Mouse (Mus musculus) stomach, embryonic 16.5 days (tissue): Measurements from ENCODE around the gene Col6a6. TPM values are rescaled to one million over a fixed set of nuclear protein-coding genes. Genes with fewer than 3 reads are reported as not detected.

Experiments
- ATAC-seq: fragments of 200-750 bp; cut with Nextera tagmentation; 2 replicates; pipeline ENCODE4 v1.8.0; 2017; ENCODE audit warnings: moderate number of reproducible peaks, moderate TSS enrichment; ENCODE audit not compliant: insufficient read depth, low FRiP score
- H3K27ac ChIP-seq: fragments of 300-500 bp; sonication (generic); 2 replicates; pipeline ENCODE4 v1.5.1; 2014; ENCODE audit warnings: low read length
- H3K27me3 ChIP-seq: fragments of 300-500 bp; sonication (generic); 2 replicates; pipeline ENCODE4 v1.6.1; 2014; ENCODE audit warnings: low read length, control low read depth, mixed read lengths; ENCODE audit not compliant: control insufficient read depth, insufficient read depth
- H3K36me3 ChIP-seq: fragments of 300-500 bp; sonication (generic); 2 replicates; pipeline ENCODE4 v1.6.1; 2014; ENCODE audit warnings: low read length; ENCODE audit not compliant: control insufficient read depth, insufficient read depth
- H3K4me1 ChIP-seq: fragments of 300-500 bp; sonication (generic); 2 replicates; pipeline ENCODE4 v1.6.1; 2014; ENCODE audit warnings: low read length, control low read depth, mixed read lengths; ENCODE audit not compliant: control insufficient read depth, insufficient read depth
- H3K4me2 ChIP-seq: fragments of 300-500 bp; sonication (generic); 2 replicates; pipeline ENCODE4 v1.6.1; 2014; ENCODE audit warnings: low read depth, low read length, mixed read lengths
- H3K4me3 ChIP-seq: fragments of 300-500 bp; sonication (generic); replicated peaks from 2 replicates; pipeline ENCODE4 v1.5.1; 2014; ENCODE audit warnings: mild to moderate bottlenecking, low read length
- H3K9ac ChIP-seq: fragments of 300-500 bp; sonication (generic); 2 replicates; pipeline ENCODE4 v1.6.1; 2014; ENCODE audit warnings: low read length
- H3K9me3 ChIP-seq: fragments of 300-500 bp; sonication (generic); replicated peaks from 2 replicates; pipeline ENCODE4 v1.6.1; 2016; ENCODE audit warnings: low read length, control low read depth; ENCODE audit not compliant: control insufficient read depth
- WGBS: fragments of 180-500 bp; shearing (Covaris S2); extraction: QIAGEN DNeasy Blood & Tissue Kit; methylation state at CpG from one replicate; pipeline ENCODE4 v1.1.7; 2014; 5-methylcytosine and 5-hydroxymethylcytosine counted together
- polyA plus RNA-seq: library from polyadenylated mRNA; unstranded; fragments of >200 nt; fragmentation: Nextera tagmentation; extraction: Ambion mirVana; gene quantifications from 2 replicates; pipeline ENCODE4 v1.2.1, GENCODE M21; 2015

The Col6a6 gene
- polyA plus RNA-seq, 1 experiment from 2014 or later, result 3.1 TPM

DNA sequence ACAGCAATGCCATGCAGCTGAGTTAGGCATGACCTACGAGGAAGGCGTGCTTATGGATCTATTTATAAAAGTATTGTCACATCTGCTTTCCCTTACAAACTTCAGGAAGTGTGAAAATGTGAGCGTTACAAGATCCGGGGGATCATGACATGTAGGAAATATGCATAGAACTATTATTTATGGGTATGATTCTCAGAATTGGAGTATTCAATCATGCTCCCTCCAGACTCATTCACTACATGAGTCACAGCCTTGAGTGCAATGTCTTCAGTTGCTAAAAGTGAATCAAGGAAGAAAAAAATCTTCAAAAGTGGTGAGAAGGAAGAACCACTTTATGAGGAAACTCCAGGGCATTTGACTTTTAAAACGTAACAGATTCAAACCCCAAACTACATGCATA is 63.3 kb downstream of the Col6a6 start:
- no peak for ATAC-seq
- no peak overlapping the region for H3K4me3 ChIP-seq
- H3K36me3 ChIP-seq, result no peaks in the 10 kb centered on the region
- no peak overlapping the region for H3K4me2 ChIP-seq
- H3K9ac ChIP-seq, result no peak overlapping the region
- H3K27ac ChIP-seq, result no peak overlapping the region
- no peaks in the 10 kb centered on the region for H3K27me3 ChIP-seq
- H3K9me3 ChIP-seq, result no peaks in the 10 kb centered on the region
- no peaks in the 10 kb centered on the region for H3K4me1 ChIP-seq
- 58% methylated on average over 5 of the region's 5 CpGs for WGBS

- H3K36me3 ChIP-seq, result no peaks in the 10 kb centered on the region
- H3K4me2 ChIP-seq, result no peak overlapping the region
- H3K4me3 ChIP-seq, result no peak overlapping the region
- H3K4me1 ChIP-seq, result no peaks in the 10 kb centered on the region
- WGBS, result 50% methylated on average over 5 of the region's 5 CpGs
- no peaks in the 10 kb centered on the region for H3K27me3 ChIP-seq
- H3K9me3 ChIP-seq, result no peaks in the 10 kb centered on the region
- no peak overlapping the region for H3K9ac ChIP-seq
- H3K27ac ChIP-seq, result no peak overlapping the region
- ATAC-seq, result peak; percentile 71; the same call in 1 of the 2 replicates
These were observed 63.8 kb downstream of the Col6a6 start for GRCm38 (mm10) chr9:105764127-105764526.

- Histone ChIP-seq H3K27ac (no peak overlapping the region), H3K9me3 (no peaks in the 10 kb centered on the region), H3K36me3 (no peaks in the 10 kb centered on the region), H3K4me1 (no peaks in the 10 kb centered on the region), H3K4me3 (no peak overlapping the region), H3K9ac (no peak overlapping the region), H3K4me2 (no peak overlapping the region), H3K27me3 (no peaks in the 10 kb centered on the region)
- ATAC-seq, result no peak
- WGBS, result 65% methylated on average over 3 of the region's 3 CpGs
These were observed 64.3 kb downstream of the Col6a6 start for GRCm38 (mm10) chr9:105763625-105764024.

GRCm38 (mm10) chr9:105762274-105762673 is 65.7 kb downstream of the Col6a6 start:
- 83% methylated on average over 7 of the region's 7 CpGs for whole genome bisulfite sequencing

DNA sequence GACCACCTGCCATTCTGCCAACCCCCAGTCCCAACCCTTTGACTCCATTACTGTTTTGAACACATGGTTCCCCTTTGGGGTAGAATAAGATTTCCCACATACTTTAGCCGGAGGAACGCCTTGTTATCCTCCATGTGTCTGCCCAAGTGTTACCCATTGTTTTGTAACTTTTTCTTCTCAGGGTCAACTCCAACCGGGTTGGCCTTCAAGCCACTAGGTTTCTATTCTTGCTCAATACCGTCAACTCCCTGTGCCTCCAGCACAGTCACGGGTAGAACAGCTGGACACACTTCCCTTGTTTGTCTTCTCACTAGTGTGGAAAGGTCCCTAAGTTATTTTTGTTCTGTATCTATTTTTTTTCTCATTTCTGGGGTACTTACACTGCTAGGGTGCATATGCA is 69.1 kb downstream of the Col6a6 start:
- 75% methylated on average over 5 of the region's 5 CpGs for WGBS
- H3K4me2 ChIP-seq, result no peak overlapping the region

More at GRCm38 (mm10) chr9:105762274-105762673, 65.7 kb downstream of the Col6a6 start:
- Histone ChIP-seq H3K27me3 (no peaks in the 10 kb centered on the region), H3K9ac (no peak overlapping the region), H3K36me3 (no peaks in the 10 kb centered on the region), H3K4me3 (no peak overlapping the region), H3K4me1 (no peaks in the 10 kb centered on the region), H3K4me2 (no peak overlapping the region), H3K9me3 (no peaks in the 10 kb centered on the region), H3K27ac (no peak overlapping the region)
- no peak for ATAC-seq

DNA sequence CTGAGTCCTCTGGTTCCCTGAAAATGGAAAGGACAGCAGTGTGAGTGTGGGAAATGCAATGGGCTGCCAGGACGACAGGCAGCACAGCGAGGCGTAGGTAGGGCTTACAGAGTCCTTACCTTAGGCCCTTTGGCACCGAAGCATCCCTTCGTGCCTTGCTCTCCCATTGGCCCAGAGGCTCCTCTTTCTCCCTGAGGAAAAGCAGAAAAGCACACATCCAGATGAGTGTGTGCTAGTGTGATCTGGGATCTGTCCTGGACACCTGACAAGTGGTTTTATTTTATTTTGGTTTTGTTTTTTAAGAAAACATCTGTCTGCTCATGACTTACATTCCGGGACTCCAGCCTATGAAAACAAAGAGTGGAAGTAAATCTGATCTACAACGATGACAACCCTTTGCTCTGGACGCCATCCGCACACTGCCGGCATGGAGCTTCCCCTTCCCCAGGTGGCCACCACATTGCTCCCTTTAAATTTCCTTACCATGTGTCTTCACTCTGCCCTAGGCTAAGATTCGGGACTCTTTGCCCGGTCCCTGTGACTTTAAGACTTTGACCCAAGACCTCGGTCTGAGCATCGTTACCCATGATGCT is 69.7 kb downstream of the Col6a6 start:
- H3K4me3 ChIP-seq, result no peak overlapping the region
- no peak overlapping the region for H3K27ac ChIP-seq
- no peaks in the 10 kb centered on the region for H3K9me3 ChIP-seq
- 88% methylated on average over 14 of the region's 14 CpGs for WGBS
- H3K27me3 ChIP-seq, result no peaks in the 10 kb centered on the region
- H3K9ac ChIP-seq, result no peak overlapping the region
- no peak for ATAC-seq
- no peak overlapping the region for H3K4me2 ChIP-seq
- H3K4me1 ChIP-seq, result no peaks in the 10 kb centered on the region
- H3K36me3 ChIP-seq, result no peaks in the 10 kb centered on the region

More for the DNA sequence above, 69.1 kb downstream of the Col6a6 start:
- Histone ChIP-seq H3K4me3 (no peak overlapping the region), H3K9ac (no peak overlapping the region), H3K9me3 (no peaks in the 10 kb centered on the region), H3K27me3 (no peaks in the 10 kb centered on the region), H3K27ac (no peak overlapping the region), H3K4me1 (no peaks in the 10 kb centered on the region), H3K36me3 (no peaks in the 10 kb centered on the region)
- ATAC-seq, result no peak

- Histone ChIP-seq H3K4me1 (no peaks in the 10 kb centered on the region), H3K36me3 (no peaks in the 10 kb centered on the region), H3K9me3 (no peaks in the 10 kb centered on the region), H3K4me2 (no peak overlapping the region), H3K27me3 (no peaks in the 10 kb centered on the region), H3K4me3 (no peak overlapping the region), H3K27ac (no peak overlapping the region), H3K9ac (no peak overlapping the region)
- WGBS, result 27% methylated on average over 1 of the region's 1 CpGs
- ATAC-seq, result no peak
These were observed 73.7 kb downstream of the Col6a6 start for GRCm38 (mm10) chr9:105754256-105754655.

DNA sequence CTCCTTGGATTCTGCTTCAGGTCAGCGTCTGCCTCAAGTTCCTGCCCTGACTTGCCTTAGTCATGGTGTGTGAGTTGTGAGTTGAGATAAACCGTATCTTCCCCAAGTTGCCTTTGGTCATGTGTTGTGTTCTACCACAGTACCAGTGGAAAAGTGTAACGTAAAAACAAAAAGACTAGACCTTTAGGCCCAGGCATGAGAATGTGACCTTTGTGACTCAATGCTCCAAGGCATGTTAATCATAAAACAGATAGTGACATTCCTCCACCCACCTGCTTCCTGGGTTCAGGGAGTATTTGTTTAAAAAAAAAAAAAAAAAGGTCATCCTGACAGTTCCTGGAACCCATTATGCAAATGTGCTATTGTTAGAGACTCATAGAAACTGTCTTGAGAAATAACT is 82.1 kb downstream of the Col6a6 start:
- Histone ChIP-seq H3K4me2 (no peak overlapping the region), H3K4me1 (no peaks in the 10 kb centered on the region), H3K9me3 (no peaks in the 10 kb centered on the region), H3K4me3 (no peak overlapping the region), H3K36me3 (no peaks in the 10 kb centered on the region), H3K27me3 (no peaks in the 10 kb centered on the region), H3K9ac (no peak overlapping the region), H3K27ac (no peak overlapping the region)
- 83% methylated on average over 3 of the region's 3 CpGs for WGBS
- no peak for ATAC-seq

- Histone ChIP-seq H3K27me3 (no peaks in the 10 kb centered on the region), H3K4me1 (0 out of 2 replicates have a peak, but pooled peaks cover 3% of the 10 kb centered on the region), H3K9ac (no peak overlapping the region), H3K4me3 (no peak overlapping the region), H3K4me2 (no peak overlapping the region), H3K9me3 (no peaks in the 10 kb centered on the region), H3K36me3 (no peaks in the 10 kb centered on the region), H3K27ac (no peak overlapping the region)
- ATAC-seq, result no peak
- 75% methylated on average over 2 of the region's 2 CpGs for WGBS
These were observed 87.5 kb downstream of the Col6a6 start for GRCm38 (mm10) chr9:105740413-105740812.
